Comparison of ENCODE assay signal across 15 mouse cellular contexts in the genomic region with DNA sequence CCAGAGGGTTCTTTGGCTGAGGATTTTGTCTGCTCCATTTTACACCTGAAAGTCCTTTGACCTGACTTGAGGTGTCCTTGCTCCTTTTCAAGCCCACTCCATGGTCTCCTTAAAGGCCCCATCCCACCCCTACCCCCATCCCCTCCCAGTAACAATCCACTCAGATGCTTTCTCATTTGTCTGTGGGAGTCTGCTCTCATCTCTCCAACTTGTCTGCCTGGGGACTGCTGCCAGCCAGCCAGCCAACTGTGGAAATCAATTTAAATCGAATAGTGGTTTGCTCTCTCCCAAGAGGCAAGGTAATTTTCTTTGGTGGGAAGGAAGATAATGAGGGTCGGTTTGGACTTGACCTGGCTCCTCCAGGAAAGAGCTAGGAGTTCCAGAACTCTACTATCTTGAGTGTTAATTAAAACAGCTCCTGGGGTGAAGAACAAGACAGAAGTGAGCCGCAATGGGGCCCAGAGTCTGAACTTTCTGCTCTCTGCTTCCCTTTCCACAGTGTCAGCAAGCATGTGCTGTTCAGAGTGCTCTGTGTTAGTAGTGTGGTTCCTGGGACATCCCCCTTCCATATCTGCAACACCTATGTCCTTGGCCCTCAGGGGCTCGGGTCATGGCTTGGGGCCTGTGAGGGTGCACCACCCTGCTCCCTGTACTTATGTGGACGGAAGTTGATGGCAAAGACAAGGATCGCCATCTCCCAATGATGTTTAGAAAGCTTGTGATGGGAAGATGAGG. TPM values are rescaled to one million over a fixed set of nuclear protein-coding genes. Genes with fewer than 3 reads are reported as not detected.
A peak's percentile ranks its signal among the peaks of the same experiment; 100 is the strongest.
DNase-seq lines count a peak whose midpoint lies in the region; ATAC-seq lines count a peak whose summit lies in the region.
"Had no signal": no experiment of that assay in that cellular context is flagged by ENCODE, and none has a peak within 500 bp of the region (broad histone marks: within the 10 kb centered on the region; RNA-seq: fewer than 3 reads in every experiment).

No protein-coding gene starts in this region.

- ATAC-seq in heart, embryonic 15.5 days (replicated peaks; ENCODE audit: insufficient number of reproducible peaks, insufficient read depth, low FRiP score, low read depth), result no peak
- peak; percentile 59 for ATAC-seq in hindbrain, embryonic 15.5 days (ENCODE audit: low FRiP score, low read depth)
- no peak; the same call in 1 of the 2 replicates for ATAC-seq in neural tube, embryonic 14.5 days (ENCODE audit: low read depth)
- ATAC-seq: forebrain, embryonic 13.5 days had no signal

- peak overlapping the region; percentile 78 for H3K27ac ChIP-seq in heart, embryonic 15.5 days
- peak overlapping the region; percentile 70 for H3K27ac ChIP-seq in hindbrain, embryonic 15.5 days (replicated peaks)
- peak overlapping the region; percentile 36 for H3K27ac ChIP-seq in neural tube, embryonic 14.5 days (ENCODE audit: low read depth, low read length)
- H3K27ac ChIP-seq: embryonic facial prominence, embryonic 15.5 days; forebrain, embryonic 13.5 days; liver, embryonic 15.5 days had no signal

- WGBS in heart, embryonic 15.5 days, result 67% methylated on average over 6 of the region's 6 CpGs
- WGBS in hindbrain, embryonic 15.5 days, result 58% methylated on average over 6 of the region's 6 CpGs
- WGBS in neural tube, embryonic 14.5 days, result 71% methylated on average over 6 of the region's 6 CpGs

- H3K4me2 ChIP-seq in heart, embryonic 15.5 days, result no peak overlapping the region
- H3K4me2 ChIP-seq in hindbrain, embryonic 15.5 days, result no peak overlapping the region
- no peak overlapping the region for H3K4me2 ChIP-seq in neural tube, embryonic 14.5 days (ENCODE audit: low read depth, low read length)
- H3K4me2 ChIP-seq: embryonic facial prominence, embryonic 15.5 days; forebrain, embryonic 13.5 days; liver, embryonic 15.5 days had no signal

- H3K9ac ChIP-seq in heart, embryonic 15.5 days, result no peak overlapping the region
- no peak overlapping the region for H3K9ac ChIP-seq in hindbrain, embryonic 15.5 days
- no peak overlapping the region for H3K9ac ChIP-seq in neural tube, embryonic 14.5 days (replicated peaks; ENCODE audit: low read depth, low read length)
- H3K9ac ChIP-seq: embryonic facial prominence, embryonic 15.5 days; forebrain, embryonic 13.5 days; liver, embryonic 15.5 days had no signal

- H3K9me3 ChIP-seq in heart, embryonic 15.5 days (replicated peaks), result no peaks in the 10 kb centered on the region
- no peaks in the 10 kb centered on the region for H3K9me3 ChIP-seq in hindbrain, embryonic 15.5 days
- H3K9me3 ChIP-seq in neural tube, embryonic 14.5 days (ENCODE audit: control insufficient read depth, low read length), result no peaks in the 10 kb centered on the region
- H3K9me3 ChIP-seq: embryonic facial prominence, embryonic 15.5 days; forebrain, embryonic 13.5 days; liver, embryonic 15.5 days had no signal

- H3K36me3 ChIP-seq in heart, embryonic 15.5 days, result no peaks in the 10 kb centered on the region
- no peaks in the 10 kb centered on the region for H3K36me3 ChIP-seq in hindbrain, embryonic 15.5 days
- no peaks in the 10 kb centered on the region for H3K36me3 ChIP-seq in neural tube, embryonic 14.5 days (ENCODE audit: control insufficient read depth, insufficient read depth, low read length)
- H3K36me3 ChIP-seq: embryonic facial prominence, embryonic 15.5 days; liver, embryonic 15.5 days had no signal

- intact Hi-C loops in heart, postnatal 14 days (cut with DNase I), result no loop called here

- H3K27me3 ChIP-seq in heart, embryonic 15.5 days, result no peaks in the 10 kb centered on the region
- no peaks in the 10 kb centered on the region for H3K27me3 ChIP-seq in hindbrain, embryonic 15.5 days
- no peaks in the 10 kb centered on the region for H3K27me3 ChIP-seq in neural tube, embryonic 14.5 days (ENCODE audit: control insufficient read depth, insufficient read depth, low read length)
- H3K27me3 ChIP-seq: embryonic facial prominence, embryonic 15.5 days; forebrain, embryonic 13.5 days; liver, embryonic 15.5 days had no signal

- H3K4me3 ChIP-seq in heart, embryonic 15.5 days, result no peak overlapping the region
- no peak overlapping the region for H3K4me3 ChIP-seq in hindbrain, embryonic 15.5 days
- H3K4me3 ChIP-seq in neural tube, embryonic 14.5 days (ENCODE audit: low read depth, low read length), result no peak overlapping the region
- H3K4me3 ChIP-seq: embryonic facial prominence, embryonic 15.5 days; forebrain, embryonic 13.5 days; liver, embryonic 15.5 days had no signal

- H3K4me1 ChIP-seq in heart, embryonic 15.5 days (replicated peaks), result peaks cover 20% of the 10 kb centered on the region
- H3K4me1 ChIP-seq in hindbrain, embryonic 15.5 days (replicated peaks), result peaks cover 23% of the 10 kb centered on the region
- peaks cover 10% of the 10 kb centered on the region; the same call in 1 of the 2 replicates for H3K4me1 ChIP-seq in neural tube, embryonic 14.5 days (ENCODE audit: control insufficient read depth, insufficient read depth, low read length)
- H3K4me1 ChIP-seq: forebrain, embryonic 13.5 days; liver, embryonic 15.5 days had no signal

- no peak for DNase-seq in heart, postnatal 14 days
- DNase-seq in layer of hippocampus, adult 9-11 months, result peak; percentile 63
- DNase-seq in layer of hippocampus, postnatal 36 days, result no peak
- DNase-seq in yolk sac, embryonic 10.5 days (ENCODE audit: low spot score), result no peak
- DNase-seq: adrenal gland, postnatal 14 days; gastrocnemius, postnatal 25 days; kidney, adult 2 months had no signal

RNA-seq across cellular contexts. Expression of gene Cd5, which starts 30.1 kb away (rescaled TPM):
- polyA plus RNA-seq in heart, embryonic 15.5 days (2015; fragmentation: Nextera tagmentation; extraction: Ambion mirVana), result 0.53 and 1.4 TPM in 2 replicates
- total RNA-seq in heart, postnatal 14 days (2021), result 1 to 10 TPM in 1 of 2 experiments, under 1 TPM in 1; 0.36 to 4.9 TPM
- not detected for total RNA-seq in layer of hippocampus, postnatal 36 days (2021)
- 0.25 and 0.28 TPM in 2 replicates for polyA plus RNA-seq in hindbrain, embryonic 15.5 days (2015; fragmentation: Nextera tagmentation; extraction: Ambion mirVana)
- 0.44 TPM in 1 of 2 replicates, not detected in the other for polyA plus RNA-seq in neural tube, embryonic 14.5 days (2014; fragmentation: Nextera tagmentation; extraction: Ambion mirVana)
- total RNA-seq: MEL had no signal
- polyA plus RNA-seq: forebrain, embryonic 13.5 days; limb, embryonic 11.5 days; liver, embryonic 15.5 days had no signal
